Mouse (Mus musculus) forebrain, embryonic 11.5 days (tissue): Measurements from ENCODE around the gene Socs1. TPM values are rescaled to one million over a fixed set of nuclear protein-coding genes. Genes with fewer than 3 reads are reported as not detected.

Source experiments
- ATAC-seq: fragments of 200-750 bp; cut with Nextera tagmentation; replicated peaks from 2 replicates; pipeline ENCODE4 v1.8.0; 2017; ENCODE audit warnings: moderate TSS enrichment; ENCODE audit not compliant: low FRiP score
- DNase-seq: peaks from one replicate; pipeline ENCODE4 v3.0.0-alpha.2; 2017; ENCODE audit warnings: low spot score
- H3K27ac ChIP-seq: fragments of 300-500 bp; sonication (generic); 2 replicates; pipeline ENCODE4 v1.5.1; 2014; ENCODE audit warnings: low read depth, low read length
- H3K27me3 ChIP-seq: fragments of 300-500 bp; sonication (generic); 2 replicates; pipeline ENCODE4 v1.6.1; 2014; ENCODE audit warnings: mild to moderate bottlenecking, low read length, mixed read lengths; ENCODE audit not compliant: control insufficient read depth, insufficient read depth
- H3K36me3 ChIP-seq: fragments of 300-500 bp; sonication (generic); 2 replicates; pipeline ENCODE4 v1.6.1; 2014; ENCODE audit warnings: mild to moderate bottlenecking, low read length, moderate library complexity, mixed read lengths; ENCODE audit not compliant: control insufficient read depth, insufficient read depth
- H3K4me1 ChIP-seq: fragments of 300-500 bp; sonication (generic); replicated peaks from 2 replicates; pipeline ENCODE4 v1.6.1; 2014; ENCODE audit warnings: low read length, mixed read lengths; ENCODE audit not compliant: control insufficient read depth, insufficient read depth
- H3K4me2 ChIP-seq: fragments of 300-500 bp; sonication (generic); 2 replicates; pipeline ENCODE4 v1.6.1; 2014; ENCODE audit warnings: low read depth, mild to moderate bottlenecking, low read length, moderate library complexity, mixed read lengths; ENCODE audit not compliant: severe bottlenecking
- H3K4me3 ChIP-seq: fragments of 300-500 bp; sonication (generic); 2 replicates; pipeline ENCODE4 v1.5.1; 2014; ENCODE audit warnings: low read depth, low read length
- H3K9ac ChIP-seq: fragments of 300-500 bp; sonication (generic); 2 replicates; pipeline ENCODE4 v1.6.1; 2014; ENCODE audit warnings: low read length
- H3K9me3 ChIP-seq: fragments of 300-500 bp; sonication (generic); 2 replicates; pipeline ENCODE4 v1.6.1; 2016; ENCODE audit warnings: low read length, mixed read lengths; ENCODE audit not compliant: control insufficient read depth
- WGBS: fragments of 180-500 bp; shearing (Covaris S2); extraction: QIAGEN DNeasy Blood & Tissue Kit; methylation state at CpG from one replicate; pipeline ENCODE4 v1.1.7; 2014; 5-methylcytosine and 5-hydroxymethylcytosine counted together
- polyA plus RNA-seq: library from polyadenylated mRNA; unstranded; fragments of >200 nt; fragmentation: Nextera tagmentation; extraction: Ambion mirVana; gene quantifications from 2 replicates; pipeline ENCODE4 v1.2.1, GENCODE M21; 2014

The Socs1 gene
- polyA plus RNA-seq, 1 experiment from 2014 or later: 3.0 TPM

- H3K9ac ChIP-seq: peak overlapping the region; percentile 71
- no peaks in the 10 kb centered on the region for H3K36me3 ChIP-seq
- peaks cover 16% of the 10 kb centered on the region for H3K27me3 ChIP-seq
- peak overlapping the region; percentile 99 for H3K4me2 ChIP-seq
- WGBS: 3% methylated on average over 81 of the region's 81 CpGs
- H3K4me1 ChIP-seq: peaks cover 8% of the 10 kb centered on the region; the same call in 1 of the 2 replicates
- DNase-seq (peak; percentile 72), ATAC-seq (no peak; the same call in 1 of the 2 replicates)
- peak overlapping the region; percentile 61 for H3K4me3 ChIP-seq
- H3K9me3 ChIP-seq: no peaks in the 10 kb centered on the region
- H3K27ac ChIP-seq: no peak overlapping the region
These were observed 1.2 kb downstream of the Socs1 start for GRCm38 (mm10) chr16:10783883-10784792.

- H3K4me3 ChIP-seq: no peak overlapping the region; the same call in 1 of the 2 replicates
- H3K4me2 ChIP-seq: no peak overlapping the region
These were observed 1.9 kb downstream of the Socs1 start for GRCm38 (mm10) chr16:10783451-10783850.

GRCm38 (mm10) chr16:10783152-10783434 is 2.2 kb downstream of the Socs1 start:
- WGBS: 63% methylated on average over 1 of the region's 1 CpGs
- DNase-seq: no peak
- H3K4me3 ChIP-seq: no peak overlapping the region
- H3K36me3 ChIP-seq: no peaks in the 10 kb centered on the region
- no peak overlapping the region for H3K4me2 ChIP-seq
- no peak for ATAC-seq
- H3K27me3 ChIP-seq: peaks cover 16% of the 10 kb centered on the region
- no peaks in the 10 kb centered on the region for H3K9me3 ChIP-seq
- no peak overlapping the region for H3K9ac ChIP-seq
- peaks cover 4% of the 10 kb centered on the region; the same call in 1 of the 2 replicates for H3K4me1 ChIP-seq
- no peak overlapping the region for H3K27ac ChIP-seq

More at GRCm38 (mm10) chr16:10783451-10783850, 1.9 kb downstream of the Socs1 start:
- Histone ChIP-seq H3K4me1 (peaks cover 4% of the 10 kb centered on the region; the same call in 1 of the 2 replicates), H3K9me3 (no peaks in the 10 kb centered on the region), H3K36me3 (no peaks in the 10 kb centered on the region), H3K27me3 (peaks cover 16% of the 10 kb centered on the region), H3K9ac (no peak overlapping the region), H3K27ac (no peak overlapping the region)
- WGBS: 71% methylated on average over 8 of the region's 8 CpGs
- ATAC-seq (no peak), DNase-seq (no peak)

GRCm38 (mm10) chr16:10782377-10783151 is 2.8 kb downstream of the Socs1 start:
- ATAC-seq (no peak), DNase-seq (no peak)
- Histone ChIP-seq H3K27me3 (peaks cover 16% of the 10 kb centered on the region), H3K36me3 (no peaks in the 10 kb centered on the region), H3K4me2 (no peak overlapping the region), H3K9ac (no peak overlapping the region), H3K27ac (no peak overlapping the region), H3K4me1 (peaks cover 4% of the 10 kb centered on the region; the same call in 1 of the 2 replicates), H3K4me3 (no peak overlapping the region), H3K9me3 (no peaks in the 10 kb centered on the region)
- WGBS: 39% methylated on average over 6 of the region's 6 CpGs

GRCm38 (mm10) chr16:10781862-10782371 is 3.4 kb downstream of the Socs1 start:
- Histone ChIP-seq H3K4me2 (no peak overlapping the region), H3K9ac (no peak overlapping the region), H3K9me3 (no peaks in the 10 kb centered on the region), H3K27ac (no peak overlapping the region), H3K4me1 (peaks cover 4% of the 10 kb centered on the region; the same call in 1 of the 2 replicates), H3K27me3 (peaks cover 16% of the 10 kb centered on the region), H3K4me3 (no peak overlapping the region), H3K36me3 (no peaks in the 10 kb centered on the region)
- DNase-seq: no peak
- ATAC-seq: no peak
- WGBS: 46% methylated on average over 9 of the region's 9 CpGs

- WGBS: 86% methylated on average over 5 of the region's 5 CpGs
- Histone ChIP-seq H3K27me3 (peaks cover 16% of the 10 kb centered on the region), H3K4me1 (0 out of 2 replicates have a peak, but pooled peaks cover 4% of the 10 kb centered on the region), H3K9ac (no peak overlapping the region), H3K4me3 (no peak overlapping the region), H3K27ac (no peak overlapping the region), H3K9me3 (no peaks in the 10 kb centered on the region), H3K4me2 (no peak overlapping the region), H3K36me3 (no peaks in the 10 kb centered on the region)
- no peak for DNase-seq
- no peak for ATAC-seq
These were observed 4.7 kb downstream of the Socs1 start for GRCm38 (mm10) chr16:10780631-10781120.

- Histone ChIP-seq H3K9me3 (no peaks in the 10 kb centered on the region), H3K27me3 (0 out of 2 replicates have a peak, but pooled peaks cover 2% of the 10 kb centered on the region), H3K9ac (no peak overlapping the region), H3K4me1 (0 out of 2 replicates have a peak, but pooled peaks cover 4% of the 10 kb centered on the region), H3K36me3 (no peaks in the 10 kb centered on the region), H3K27ac (no peak overlapping the region), H3K4me2 (no peak overlapping the region), H3K4me3 (no peak overlapping the region)
- DNase-seq: no peak
- WGBS: 66% methylated on average over 5 of the region's 5 CpGs
- ATAC-seq: no peak
These were observed 7.7 kb downstream of the Socs1 start for GRCm38 (mm10) chr16:10777579-10778160.

GRCm38 (mm10) chr16:10776322-10776721 is 9.0 kb downstream of the Socs1 start:
- H3K9ac ChIP-seq: no peak overlapping the region
- no peaks in the 10 kb centered on the region for H3K36me3 ChIP-seq
- no peak for ATAC-seq
- no peak overlapping the region for H3K4me2 ChIP-seq
- H3K4me1 ChIP-seq: no peaks in the 10 kb centered on the region
- 62% methylated on average over 7 of the region's 7 CpGs for WGBS
- H3K27ac ChIP-seq: no peak overlapping the region
- no peaks in the 10 kb centered on the region for H3K27me3 ChIP-seq
- no peaks in the 10 kb centered on the region for H3K9me3 ChIP-seq
- DNase-seq: no peak
- no peak overlapping the region for H3K4me3 ChIP-seq
